Mouse (Mus musculus) hindbrain, embryonic 16.5 days (tissue): Measurements from ENCODE around the gene Gramd1b. TPM values are rescaled to one million over a fixed set of nuclear protein-coding genes. Genes with fewer than 3 reads are reported as not detected.
A peak's percentile ranks its signal among the peaks of the same experiment; 100 is the strongest.

ENCODE experiments used
- ATAC-seq: fragments of 200-750 bp; cut with Nextera tagmentation; 2 replicates; pipeline ENCODE4 v1.8.0; 2017; ENCODE audit warnings: moderate TSS enrichment, moderate library complexity
- H3K27ac ChIP-seq: fragments of 300-500 bp; sonication (generic); 2 replicates; pipeline ENCODE4 v1.5.1; 2014; ENCODE audit warnings: low read depth, mild to moderate bottlenecking, control low read depth, low read length, moderate library complexity
- H3K27me3 ChIP-seq: fragments of 300-500 bp; sonication (generic); replicated peaks from 2 replicates; pipeline ENCODE4 v1.6.1; 2014; ENCODE audit warnings: low read length; ENCODE audit not compliant: control insufficient read depth, insufficient read depth
- H3K36me3 ChIP-seq: fragments of 300-500 bp; sonication (generic); 2 replicates; pipeline ENCODE4 v1.6.1; 2014; ENCODE audit warnings: mild to moderate bottlenecking, low read length, moderate library complexity, mixed read lengths; ENCODE audit not compliant: control insufficient read depth, insufficient read depth
- H3K4me1 ChIP-seq: fragments of 300-500 bp; sonication (generic); 2 replicates; pipeline ENCODE4 v1.6.1; 2014; ENCODE audit warnings: low read depth, low read length; ENCODE audit not compliant: control insufficient read depth, insufficient read depth
- H3K4me2 ChIP-seq: fragments of 300-500 bp; sonication (generic); 2 replicates; pipeline ENCODE4 v1.6.1; 2014; ENCODE audit warnings: mild to moderate bottlenecking, low read length, control low read depth, moderate library complexity
- H3K4me3 ChIP-seq: fragments of 300-500 bp; sonication (generic); 2 replicates; pipeline ENCODE4 v1.5.1; 2014; ENCODE audit warnings: mild to moderate bottlenecking, low read length, control low read depth, moderate library complexity
- H3K9ac ChIP-seq: fragments of 300-500 bp; sonication (generic); 2 replicates; pipeline ENCODE4 v1.6.1; 2014; ENCODE audit warnings: low read depth, mild to moderate bottlenecking, control low read depth, low read length, moderate library complexity
- H3K9me3 ChIP-seq: fragments of 300-500 bp; sonication (generic); 2 replicates; pipeline ENCODE4 v1.6.1; 2014; ENCODE audit warnings: mild to moderate bottlenecking, low read length, moderate library complexity; ENCODE audit not compliant: control insufficient read depth
- WGBS: fragments of 180-500 bp; shearing (Covaris S2); extraction: QIAGEN DNeasy Blood & Tissue Kit; methylation state at CpG from one replicate; pipeline ENCODE4 v1.1.7; 2014; 5-methylcytosine and 5-hydroxymethylcytosine counted together
- polyA plus RNA-seq: library from polyadenylated mRNA; unstranded; fragments of >200 nt; fragmentation: Nextera tagmentation; extraction: Ambion mirVana; gene quantifications from 2 replicates; pipeline ENCODE4 v1.2.1, GENCODE M21; 2015

Gene Gramd1b
- polyA plus RNA-seq, 1 experiment from 2014 or later = 18.5 TPM

DNA sequence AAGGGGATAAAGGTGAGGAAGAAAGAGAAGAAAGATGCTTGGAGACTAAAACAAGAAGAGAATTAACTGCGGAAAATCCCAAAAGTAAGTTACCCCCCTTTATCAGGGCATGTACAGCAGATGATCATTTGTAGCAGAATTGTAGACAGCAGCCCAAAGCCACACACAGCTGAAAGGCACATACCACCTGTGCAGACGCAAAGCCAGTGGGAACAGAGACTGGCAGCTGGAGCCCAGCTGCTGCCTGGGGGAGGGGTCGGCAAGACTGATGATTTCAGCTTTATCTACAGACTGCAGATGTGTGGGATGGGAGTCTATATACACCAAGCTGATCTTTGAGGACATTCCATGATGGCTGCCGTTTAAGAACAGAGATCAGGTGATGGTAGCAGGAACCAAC, 2.5 kb downstream of the Gramd1b start:
- Histone ChIP-seq H3K4me1 (peaks cover 10% of the 10 kb centered on the region), H3K36me3 (no peaks in the 10 kb centered on the region), H3K4me2 (no peak overlapping the region), H3K27ac (no peak overlapping the region), H3K9me3 (no peaks in the 10 kb centered on the region), H3K4me3 (no peak overlapping the region), H3K27me3 (no peaks in the 10 kb centered on the region), H3K9ac (no peak overlapping the region)
- 62% methylated on average over 4 of the region's 4 CpGs for WGBS
- no peak for ATAC-seq

DNA sequence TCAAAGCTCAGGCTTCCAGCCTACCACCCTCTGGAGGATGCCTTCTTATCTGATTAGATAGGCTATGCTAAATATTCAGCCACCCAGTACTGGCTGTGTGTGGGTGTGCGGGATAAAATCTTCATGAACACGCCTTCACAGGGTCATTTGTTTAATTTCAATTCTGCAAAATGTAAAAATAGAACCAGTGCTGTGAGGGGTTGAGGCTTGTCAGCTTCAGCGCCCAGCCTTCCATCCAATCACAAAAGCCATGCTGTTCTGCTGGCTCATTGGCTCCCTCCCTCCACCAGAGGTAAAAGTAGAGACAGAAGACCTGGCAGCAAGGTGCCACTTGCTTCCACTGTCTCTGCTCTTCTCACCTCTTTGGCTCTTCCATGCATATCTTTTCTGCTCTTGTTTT, 4.3 kb downstream of the Gramd1b start:
- no peak overlapping the region for H3K4me2 ChIP-seq
- no peak overlapping the region for H3K27ac ChIP-seq
- no peaks in the 10 kb centered on the region for H3K36me3 ChIP-seq
- no peaks in the 10 kb centered on the region for H3K9me3 ChIP-seq
- ATAC-seq = no peak
- peaks cover 10% of the 10 kb centered on the region for H3K4me1 ChIP-seq
- 66% methylated on average over 3 of the region's 3 CpGs for WGBS
- no peak overlapping the region for H3K4me3 ChIP-seq
- no peaks in the 10 kb centered on the region for H3K27me3 ChIP-seq
- no peak overlapping the region for H3K9ac ChIP-seq

DNA sequence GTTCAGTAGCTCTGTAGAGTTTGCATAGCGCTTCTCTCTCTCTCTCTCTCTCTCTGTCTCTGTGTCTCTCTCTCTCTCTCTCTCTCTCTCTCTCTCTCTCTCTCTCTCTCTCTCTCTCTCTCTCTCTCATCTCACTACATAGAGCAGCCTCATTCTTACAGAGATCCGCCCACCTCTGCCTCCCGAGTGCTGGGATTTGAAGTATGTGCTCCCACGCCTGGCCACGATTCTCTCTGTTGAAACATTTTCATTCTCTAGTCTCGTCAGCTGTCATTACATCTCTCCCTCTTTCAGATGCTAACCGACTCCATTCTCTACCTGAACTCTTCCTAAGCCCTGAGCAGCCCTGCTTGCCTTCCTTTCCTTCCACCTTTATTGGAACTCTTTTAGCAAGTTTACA, 9.0 kb downstream of the Gramd1b start:
- no peaks in the 10 kb centered on the region for H3K27me3 ChIP-seq
- no peak overlapping the region for H3K9ac ChIP-seq
- H3K36me3 ChIP-seq = no peaks in the 10 kb centered on the region
- ATAC-seq = no peak
- H3K4me1 ChIP-seq = no peaks in the 10 kb centered on the region
- no peak overlapping the region for H3K4me3 ChIP-seq
- H3K9me3 ChIP-seq = no peaks in the 10 kb centered on the region
- no peak overlapping the region for H3K4me2 ChIP-seq
- no peak overlapping the region for H3K27ac ChIP-seq
- 76% methylated on average over 7 of the region's 7 CpGs for WGBS

DNA sequence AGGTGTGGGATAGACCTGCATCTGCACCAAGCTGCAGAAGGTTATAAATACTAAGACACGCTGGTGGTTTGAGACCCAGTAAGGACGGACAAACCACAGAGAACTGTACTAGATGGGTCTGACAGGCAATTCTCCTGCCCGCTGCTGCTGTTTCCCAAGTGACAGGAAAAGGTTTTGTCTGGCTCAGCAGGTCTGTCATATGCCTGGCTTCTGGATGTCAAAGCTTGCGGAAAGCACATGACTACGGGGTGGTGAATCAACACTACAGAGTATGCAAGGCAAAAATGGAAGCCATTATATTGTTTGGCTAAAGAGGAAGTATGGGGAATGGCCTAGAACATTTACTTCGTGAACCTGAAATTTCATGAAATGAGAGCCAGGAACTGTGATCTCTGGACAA, 10.1 kb downstream of the Gramd1b start:
- no peak for ATAC-seq
- no peak overlapping the region for H3K9ac ChIP-seq
- no peak overlapping the region for H3K27ac ChIP-seq
- no peaks in the 10 kb centered on the region for H3K36me3 ChIP-seq
- H3K27me3 ChIP-seq = no peaks in the 10 kb centered on the region
- WGBS = 79% methylated on average over 6 of the region's 6 CpGs
- H3K4me2 ChIP-seq = no peak overlapping the region
- H3K9me3 ChIP-seq = no peaks in the 10 kb centered on the region
- H3K4me1 ChIP-seq = no peaks in the 10 kb centered on the region
- H3K4me3 ChIP-seq = no peak overlapping the region

DNA sequence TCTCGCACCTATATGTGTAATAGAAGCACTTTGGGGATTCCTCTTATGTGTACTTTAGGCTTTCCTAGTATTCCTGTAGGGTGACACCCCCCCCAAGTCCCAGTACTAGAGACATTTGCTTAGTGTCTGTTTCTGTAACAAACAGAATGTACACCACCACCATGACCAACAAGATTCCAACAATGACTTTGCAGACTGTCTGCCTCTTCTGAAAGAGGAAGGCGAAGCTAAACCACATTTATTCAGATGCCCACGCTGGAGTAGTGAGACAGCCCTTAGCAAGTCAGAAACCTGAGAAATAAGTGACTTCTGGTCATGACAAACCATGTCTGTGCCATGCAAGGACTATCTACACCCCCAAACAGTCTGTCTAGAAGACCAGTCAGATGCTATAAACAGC, 11.9 kb downstream of the Gramd1b start:
- no peaks in the 10 kb centered on the region for H3K4me1 ChIP-seq
- no peaks in the 10 kb centered on the region for H3K27me3 ChIP-seq
- no peaks in the 10 kb centered on the region for H3K36me3 ChIP-seq

DNA sequence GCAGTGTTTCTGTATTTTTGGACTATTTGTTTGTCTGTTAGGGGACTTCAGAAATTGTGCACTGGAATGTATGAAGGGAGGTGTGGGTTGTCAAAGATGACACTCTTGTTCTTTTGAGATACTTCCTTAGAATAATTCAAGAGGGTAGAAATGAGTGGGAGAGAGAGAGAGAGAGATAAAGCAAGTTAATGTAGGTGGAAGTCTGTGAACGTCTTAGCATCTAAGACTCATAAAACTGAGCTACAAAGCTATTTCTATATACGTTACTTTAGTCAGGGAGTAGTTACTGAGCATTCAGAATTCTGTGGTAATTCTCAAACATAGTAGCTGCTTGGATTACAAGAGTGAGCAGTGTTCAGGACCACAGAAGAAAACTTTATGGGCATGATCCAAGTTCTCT, 19.2 kb downstream of the Gramd1b start:
- H3K9me3 ChIP-seq = no peaks in the 10 kb centered on the region
- H3K9ac ChIP-seq = no peak overlapping the region
- no peak for ATAC-seq
- H3K4me3 ChIP-seq = no peak overlapping the region
- no peaks in the 10 kb centered on the region for H3K4me1 ChIP-seq
- WGBS = 84% methylated on average over 2 of the region's 2 CpGs
- H3K27me3 ChIP-seq = no peaks in the 10 kb centered on the region
- no peak overlapping the region for H3K4me2 ChIP-seq
- no peak overlapping the region for H3K27ac ChIP-seq
- no peaks in the 10 kb centered on the region for H3K36me3 ChIP-seq

More for the DNA sequence above, 11.9 kb downstream of the Gramd1b start:
- ATAC-seq = no peak
- WGBS = 85% methylated on average over 3 of the region's 3 CpGs
- no peak overlapping the region for H3K4me2 ChIP-seq
- no peak overlapping the region for H3K27ac ChIP-seq
- H3K9me3 ChIP-seq = no peaks in the 10 kb centered on the region
- no peak overlapping the region for H3K4me3 ChIP-seq
- no peak overlapping the region for H3K9ac ChIP-seq

DNA sequence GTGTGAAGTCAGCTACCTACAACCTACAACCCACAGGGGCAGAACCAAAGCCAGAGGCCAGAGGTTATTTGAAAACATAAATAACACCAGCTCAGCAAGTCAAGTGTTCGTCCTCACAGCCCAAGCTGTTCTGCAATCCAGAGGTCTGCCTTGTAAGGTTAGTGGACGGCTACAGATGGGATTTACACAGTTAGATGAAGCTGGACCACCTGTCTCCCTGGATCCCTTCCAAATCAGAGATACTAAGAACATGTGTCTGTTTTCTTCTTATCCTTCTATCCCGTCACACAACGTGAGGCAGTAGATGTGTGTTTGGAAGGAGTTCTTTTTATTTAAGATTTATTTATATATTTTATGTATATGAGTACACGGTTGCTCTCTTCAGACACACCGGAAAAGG, 21.7 kb downstream of the Gramd1b start:
- Histone ChIP-seq H3K4me3 (no peak overlapping the region), H3K27me3 (no peaks in the 10 kb centered on the region), H3K9me3 (no peaks in the 10 kb centered on the region), H3K4me1 (no peaks in the 10 kb centered on the region), H3K4me2 (no peak overlapping the region), H3K36me3 (no peaks in the 10 kb centered on the region), H3K9ac (no peak overlapping the region), H3K27ac (no peak overlapping the region)
- WGBS = 68% methylated on average over 6 of the region's 6 CpGs
- ATAC-seq = peak; percentile 27; the same call in 1 of the 2 replicates

DNA sequence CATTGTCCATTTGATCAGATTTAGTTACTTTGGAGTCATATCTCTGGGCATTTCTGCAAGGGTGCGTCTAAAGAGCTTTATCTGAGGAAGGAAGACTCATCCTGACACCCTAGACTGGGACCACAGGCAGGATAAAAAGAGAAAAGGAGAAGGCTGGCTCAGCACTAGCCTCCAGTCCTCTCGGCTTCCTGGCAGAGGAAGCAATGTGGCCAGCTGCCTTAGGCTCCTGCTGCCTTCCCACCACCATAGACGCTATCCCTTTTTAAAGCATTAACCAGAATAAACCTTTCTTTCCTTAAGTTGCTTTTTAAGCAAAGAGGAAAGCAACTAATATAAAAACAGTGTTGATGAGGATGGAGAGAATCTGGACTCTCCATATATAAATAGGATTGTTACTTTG, 24.6 kb downstream of the Gramd1b start:
- Histone ChIP-seq H3K4me1 (no peaks in the 10 kb centered on the region), H3K4me2 (no peak overlapping the region), H3K9me3 (no peaks in the 10 kb centered on the region), H3K9ac (no peak overlapping the region), H3K4me3 (no peak overlapping the region), H3K36me3 (no peaks in the 10 kb centered on the region), H3K27me3 (no peaks in the 10 kb centered on the region), H3K27ac (no peak overlapping the region)
- WGBS = 85% methylated on average over 3 of the region's 3 CpGs
- no peak for ATAC-seq

DNA sequence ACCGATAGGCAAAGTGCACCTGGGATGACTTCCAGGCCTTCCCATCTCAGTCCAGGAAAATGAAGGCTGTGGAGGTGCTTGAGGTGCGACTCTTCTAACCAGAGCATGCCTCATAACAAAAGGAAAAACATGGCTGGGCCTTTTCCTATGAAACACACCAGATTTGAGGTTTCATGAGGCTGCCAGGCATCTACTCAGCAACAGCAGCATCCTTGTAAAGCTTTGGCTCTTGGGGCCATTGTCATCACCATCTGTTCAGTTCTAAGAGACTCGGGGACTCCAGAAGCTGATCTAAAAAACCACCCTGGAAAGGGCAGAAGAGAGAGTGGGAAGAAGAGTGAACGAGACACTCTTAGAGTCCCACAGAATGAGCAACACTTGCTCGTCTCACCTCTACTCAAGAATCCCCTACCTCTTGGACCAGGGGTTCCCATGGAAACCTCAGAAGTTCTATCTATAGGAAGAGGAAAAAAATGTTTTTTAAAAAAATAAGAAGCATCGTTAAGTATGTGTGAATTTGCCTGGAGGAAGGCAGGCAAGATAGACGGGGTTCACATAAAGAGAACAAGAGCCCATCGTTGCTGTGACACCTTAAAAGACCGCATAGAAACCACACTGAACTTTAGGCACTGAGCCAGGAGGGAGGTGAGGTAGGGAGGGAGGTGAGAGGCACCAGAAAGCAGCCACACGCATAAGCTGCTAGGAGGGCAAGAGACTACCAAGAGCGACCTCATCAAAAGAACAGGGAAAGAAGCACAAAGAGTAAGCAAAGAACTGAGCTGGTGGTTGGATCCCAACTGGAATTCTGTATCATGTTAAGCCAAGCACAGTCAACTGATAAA, 25.5 kb downstream of the Gramd1b start:
- Histone ChIP-seq H3K27me3 (no peaks in the 10 kb centered on the region), H3K4me2 (no peak overlapping the region), H3K9me3 (no peaks in the 10 kb centered on the region), H3K9ac (no peak overlapping the region), H3K4me1 (no peaks in the 10 kb centered on the region), H3K36me3 (no peaks in the 10 kb centered on the region), H3K4me3 (no peak overlapping the region), H3K27ac (no peak overlapping the region)
- no peak for ATAC-seq
- 74% methylated on average over 11 of the region's 11 CpGs for WGBS
